8 mouse cellular contexts compared by ENCODE assay signal in the genomic region with DNA sequence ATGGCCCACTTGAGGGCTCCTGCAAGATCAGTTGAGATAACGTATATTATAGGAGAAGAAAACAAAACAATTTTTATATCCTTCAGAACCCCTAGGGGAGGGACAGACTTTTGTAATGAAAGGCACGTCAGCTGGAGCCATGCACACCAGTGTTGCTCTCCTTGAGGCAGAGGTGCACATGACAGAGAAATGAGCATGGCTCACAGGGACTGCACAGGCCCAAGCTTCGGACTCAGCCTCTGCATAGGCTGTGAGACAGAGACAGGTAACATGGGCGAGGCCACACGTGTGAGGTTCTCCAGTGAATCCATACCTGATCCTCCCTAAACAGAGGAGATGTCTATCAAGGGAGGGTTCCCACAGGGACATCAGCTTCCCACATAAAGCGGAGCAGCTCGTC. TPM values are rescaled to one million over a fixed set of nuclear protein-coding genes. Genes with fewer than 3 reads are reported as not detected.
A peak's percentile ranks its signal among the peaks of the same experiment; 100 is the strongest.
DNase-seq lines count a peak whose midpoint lies in the region; ATAC-seq lines count a peak whose summit lies in the region.

No protein-coding gene starts in this region.

- no peak overlapping the region for H3K27ac ChIP-seq in liver, embryonic 12.5 days
- H3K27ac ChIP-seq in forebrain, embryonic 13.5 days, result peak overlapping the region; percentile 61
- 0 out of 2 replicates have a peak overlapping the region, but pooled peaks have one; percentile 32 for H3K27ac ChIP-seq in intestine, embryonic 15.5 days
- H3K27ac ChIP-seq in neural tube, embryonic 12.5 days, result no peak overlapping the region

- ATAC-seq in liver, embryonic 12.5 days, result 0 out of 2 replicates have a peak, but pooled peaks have one; percentile 4
- ATAC-seq in forebrain, embryonic 13.5 days, result peak; percentile 36; the same call in 1 of the 2 replicates
- peak; percentile 42; the same call in 1 of the 2 replicates for ATAC-seq in intestine, embryonic 15.5 days
- peak; percentile 42; the same call in 1 of the 2 replicates for ATAC-seq in neural tube, embryonic 12.5 days (ENCODE audit: low FRiP score, low read depth)

- no peaks in the 10 kb centered on the region for H3K9me3 ChIP-seq in liver, embryonic 12.5 days (replicated peaks)
- no peaks in the 10 kb centered on the region for H3K9me3 ChIP-seq in forebrain, embryonic 13.5 days (replicated peaks)
- H3K9me3 ChIP-seq in intestine, embryonic 15.5 days, result no peaks in the 10 kb centered on the region
- H3K9me3 ChIP-seq in neural tube, embryonic 12.5 days, result no peaks in the 10 kb centered on the region

- peaks cover 3% of the 10 kb centered on the region; the same call in 1 of the 2 replicates for H3K4me1 ChIP-seq in liver, embryonic 12.5 days
- H3K4me1 ChIP-seq in forebrain, embryonic 13.5 days, result peaks cover 35% of the 10 kb centered on the region
- peaks cover 23% of the 10 kb centered on the region for H3K4me1 ChIP-seq in intestine, embryonic 15.5 days (replicated peaks)
- peaks cover 30% of the 10 kb centered on the region for H3K4me1 ChIP-seq in neural tube, embryonic 12.5 days

- H3K27me3 ChIP-seq in liver, embryonic 12.5 days (replicated peaks), result no peaks in the 10 kb centered on the region
- H3K27me3 ChIP-seq in forebrain, embryonic 13.5 days, result no peaks in the 10 kb centered on the region
- no peaks in the 10 kb centered on the region for H3K27me3 ChIP-seq in intestine, embryonic 15.5 days (replicated peaks)
- no peaks in the 10 kb centered on the region for H3K27me3 ChIP-seq in neural tube, embryonic 12.5 days (replicated peaks)

- WGBS in liver, embryonic 12.5 days (ENCODE audit: insufficient replicate concordance), result 74% methylated on average over 7 of the region's 7 CpGs
- WGBS in forebrain, embryonic 13.5 days, result 79% methylated on average over 7 of the region's 7 CpGs
- WGBS in intestine, embryonic 15.5 days, result 72% methylated on average over 7 of the region's 7 CpGs
- WGBS in neural tube, embryonic 12.5 days, result 81% methylated on average over 7 of the region's 7 CpGs

- H3K4me3 ChIP-seq in liver, embryonic 12.5 days, result no peak overlapping the region
- no peak overlapping the region for H3K4me3 ChIP-seq in forebrain, embryonic 13.5 days
- no peak overlapping the region for H3K4me3 ChIP-seq in intestine, embryonic 15.5 days (replicated peaks)
- no peak overlapping the region for H3K4me3 ChIP-seq in neural tube, embryonic 12.5 days

- DNase-seq in liver, result no peak
- DNase-seq in layer of hippocampus, adult 8-10 months (ENCODE audit: low spot score in 2 of 2), result no peak
- no peak for DNase-seq in urinary bladder, postnatal 25 days (ENCODE audit: low spot score)
- DNase-seq in right cerebral cortex, postnatal 4 days, result no peak

- H3K4me2 ChIP-seq in liver, embryonic 12.5 days, result no peak overlapping the region
- H3K4me2 ChIP-seq in forebrain, embryonic 13.5 days, result no peak overlapping the region
- H3K4me2 ChIP-seq in intestine, embryonic 15.5 days (replicated peaks), result no peak overlapping the region
- H3K4me2 ChIP-seq in neural tube, embryonic 12.5 days (replicated peaks), result no peak overlapping the region

- no peak overlapping the region for H3K9ac ChIP-seq in liver, embryonic 12.5 days
- H3K9ac ChIP-seq in forebrain, embryonic 13.5 days, result no peak overlapping the region
- H3K9ac ChIP-seq in intestine, embryonic 15.5 days, result no peak overlapping the region
- H3K9ac ChIP-seq in neural tube, embryonic 12.5 days, result no peak overlapping the region

- 0 out of 2 replicates have a peak, but pooled peaks cover 8% of the 10 kb centered on the region for H3K36me3 ChIP-seq in liver, embryonic 12.5 days
- peaks cover 14% of the 10 kb centered on the region; the same call in 1 of the 2 replicates for H3K36me3 ChIP-seq in forebrain, embryonic 13.5 days (ENCODE audit: poor library complexity, severe bottlenecking)
- 0 out of 2 replicates have a peak, but pooled peaks cover 10% of the 10 kb centered on the region for H3K36me3 ChIP-seq in intestine, embryonic 15.5 days
- peaks cover 3% of the 10 kb centered on the region; the same call in 1 of the 2 replicates for H3K36me3 ChIP-seq in neural tube, embryonic 12.5 days

RNA-seq across cellular contexts. Expression of a gene that starts 52.7 kb away (rescaled TPM):
- polyA plus RNA-seq in liver, embryonic 12.5 days (2016; fragmentation: Nextera tagmentation; extraction: Ambion mirVana), result 10.5 and 12.9 TPM in 2 replicates
- polyA plus RNA-seq in forebrain, embryonic 13.5 days (2015; fragmentation: Nextera tagmentation; extraction: Ambion mirVana), result 12.3 and 13.7 TPM in 2 replicates
- polyA plus RNA-seq in intestine, embryonic 15.5 days (2015; fragmentation: Nextera tagmentation; extraction: Ambion mirVana), result 33.3 and 33.9 TPM in 2 replicates
- polyA plus RNA-seq in neural tube, embryonic 12.5 days (2016; fragmentation: Nextera tagmentation; extraction: Ambion mirVana), result 13.6 and 16.2 TPM in 2 replicates
- total RNA-seq in layer of hippocampus, adult 8-10 months (2022), result 10 to 100 TPM; 20.7 to 35.0 (median 25.9) TPM

Comparison
In these comparisons a context has a peak if more than half of its experiments do, and no peak if none do; other contexts are left out.
1. H3K27ac ChIP-seq: peak in forebrain, embryonic 13.5 days (single experiment) and intestine, embryonic 15.5 days (single experiment); none in liver, embryonic 12.5 days (single experiment) and neural tube, embryonic 12.5 days (single experiment).
2. Peak in every context shown above with its lines, with median percentiles within 50 percentile points of each other: ATAC-seq.